Mouse (Mus musculus) lung, embryonic 14.5 days (tissue): ENCODE measurements at regions not wholly inside any gene's neighbourhood (a gene's known extent, or its start where the extent isn't known, plus 50 kb on each side); places are given as distances from the start of the nearest gene placed in this dataset.

Experiments
- ATAC-seq: fragments of 200-750 bp; cut with Nextera tagmentation; 2 replicates; pipeline ENCODE4 v1.8.0; 2017; ENCODE audit warnings: mild to moderate bottlenecking, moderate TSS enrichment, moderate library complexity; ENCODE audit not compliant: insufficient read depth
- DNase-seq: peaks from one replicate; pipeline ENCODE4 v3.0.0-alpha.2; 2015
- H3K27ac ChIP-seq: fragments of 300-500 bp; sonication (generic); 2 replicates; pipeline ENCODE4 v1.5.1; 2014; ENCODE audit warnings: low read depth, mild to moderate bottlenecking, moderate library complexity
- H3K27me3 ChIP-seq: fragments of 300-500 bp; sonication (generic); 2 replicates; pipeline ENCODE4 v1.6.1; 2014; ENCODE audit warnings: low read length, control low read depth; ENCODE audit not compliant: insufficient read depth
- H3K36me3 ChIP-seq: fragments of 300-500 bp; sonication (generic); 2 replicates; pipeline ENCODE4 v1.6.1; 2014; ENCODE audit warnings: control low read depth; ENCODE audit not compliant: insufficient read depth
- H3K4me1 ChIP-seq: fragments of 300-500 bp; sonication (generic); 2 replicates; pipeline ENCODE4 v1.6.1; 2014; ENCODE audit warnings: antibody characterized with exemption, control low read depth; ENCODE audit not compliant: insufficient read depth
- H3K4me2 ChIP-seq: fragments of 300-500 bp; sonication (generic); 2 replicates; pipeline ENCODE4 v1.6.1; 2014; ENCODE audit warnings: mild to moderate bottlenecking
- H3K4me3 ChIP-seq: fragments of 300-500 bp; sonication (generic); 2 replicates; pipeline ENCODE4 v1.5.1; 2014; ENCODE audit warnings: low read depth, low read length
- H3K9ac ChIP-seq: fragments of 300-500 bp; sonication (generic); 2 replicates; pipeline ENCODE4 v1.6.1; 2014
- H3K9me3 ChIP-seq: fragments of 300-500 bp; sonication (generic); 2 replicates; pipeline ENCODE4 v1.6.1; 2016; ENCODE audit warnings: low read depth, low read length, control low read depth
- CTCF ChIP-seq: IDR thresholded peaks from 2 replicates; pipeline ENCODE4 v1.5.1; 2016; ENCODE audit warnings: antibody characterized with exemption, low read depth
- WGBS: fragments of 180-500 bp; shearing (Covaris S2); extraction: QIAGEN DNeasy Blood & Tissue Kit; methylation state at CpG from one replicate; pipeline ENCODE4 v1.1.7; 2014; 5-methylcytosine and 5-hydroxymethylcytosine counted together

- TF ChIP-seq CTCF, result no peak
- Histone ChIP-seq H3K36me3 (no peaks in the 10 kb centered on the region), H3K4me2 (no peak overlapping the region), H3K4me3 (no peak overlapping the region), H3K9ac (no peak overlapping the region), H3K27me3 (no peaks in the 10 kb centered on the region), H3K4me1 (no peaks in the 10 kb centered on the region), H3K27ac (no peak overlapping the region), H3K9me3 (no peaks in the 10 kb centered on the region)
- WGBS, result 73% methylated on average over 19 of the region's 19 CpGs
- DNase-seq (no peak), ATAC-seq (no peak)
These were observed 135.2 kb upstream of the Tsc22d1 start for GRCm38 (mm10) chr14:76279561-76279960.

- peak; percentile 58 for ATAC-seq
- DNase-seq, result peak; percentile 53
- no peak for TF ChIP-seq CTCF
- Histone ChIP-seq H3K4me3 (no peak overlapping the region), H3K27ac (no peak overlapping the region), H3K9me3 (no peaks in the 10 kb centered on the region), H3K9ac (no peak overlapping the region), H3K27me3 (no peaks in the 10 kb centered on the region), H3K36me3 (no peaks in the 10 kb centered on the region), H3K4me1 (no peaks in the 10 kb centered on the region), H3K4me2 (no peak overlapping the region)
- 9% methylated on average over 5 of the region's 5 CpGs for WGBS
These were observed 132.9 kb upstream of the Tsc22d1 start for GRCm38 (mm10) chr14:76281867-76282266.

GRCm38 (mm10) chr14:76287768-76288167, 127.0 kb upstream of the Tsc22d1 start:
- Histone ChIP-seq H3K4me2 (no peak overlapping the region), H3K27ac (no peak overlapping the region), H3K4me1 (no peaks in the 10 kb centered on the region), H3K4me3 (no peak overlapping the region), H3K9ac (no peak overlapping the region), H3K9me3 (no peaks in the 10 kb centered on the region), H3K36me3 (no peaks in the 10 kb centered on the region), H3K27me3 (no peaks in the 10 kb centered on the region)
- 84% methylated on average over 8 of the region's 8 CpGs for WGBS
- ATAC-seq (no peak), DNase-seq (no peak)
- TF ChIP-seq CTCF, result no peak

GRCm38 (mm10) chr14:76290401-76291018, 124.3 kb upstream of the Tsc22d1 start:
- WGBS, result 78% methylated on average over 9 of the region's 9 CpGs
- H3K9me3 ChIP-seq, result no peaks in the 10 kb centered on the region
- no peak for ATAC-seq
- no peaks in the 10 kb centered on the region for H3K27me3 ChIP-seq
- H3K9ac ChIP-seq, result no peak overlapping the region
- no peak for TF ChIP-seq CTCF
- H3K4me3 ChIP-seq, result no peak overlapping the region
- H3K27ac ChIP-seq, result no peak overlapping the region
- no peaks in the 10 kb centered on the region for H3K36me3 ChIP-seq
- H3K4me2 ChIP-seq, result no peak overlapping the region
- no peak for DNase-seq
- H3K4me1 ChIP-seq, result no peaks in the 10 kb centered on the region

- 18% methylated on average over 4 of the region's 4 CpGs for WGBS
- peak; percentile 56; the same call in 1 of the 2 replicates for ATAC-seq
These were observed 122.5 kb upstream of the Tsc22d1 start for GRCm38 (mm10) chr14:76292211-76292610.

GRCm38 (mm10) chr14:76295411-76296169, 119.2 kb upstream of the Tsc22d1 start:
- Histone ChIP-seq H3K4me3 (no peak overlapping the region), H3K4me1 (no peaks in the 10 kb centered on the region), H3K27ac (no peak overlapping the region), H3K9ac (no peak overlapping the region), H3K27me3 (no peaks in the 10 kb centered on the region), H3K36me3 (no peaks in the 10 kb centered on the region), H3K4me2 (no peak overlapping the region), H3K9me3 (no peaks in the 10 kb centered on the region)
- WGBS, result 54% methylated on average over 18 of the region's 18 CpGs
- ATAC-seq (no peak), DNase-seq (peak; percentile 34)
- TF ChIP-seq CTCF, result no peak

More at GRCm38 (mm10) chr14:76292211-76292610, 122.5 kb upstream of the Tsc22d1 start:
- DNase-seq, result peak; percentile 23
- Histone ChIP-seq H3K36me3 (no peaks in the 10 kb centered on the region), H3K4me1 (no peaks in the 10 kb centered on the region), H3K27me3 (no peaks in the 10 kb centered on the region), H3K9ac (no peak overlapping the region), H3K9me3 (no peaks in the 10 kb centered on the region), H3K4me2 (no peak overlapping the region), H3K27ac (no peak overlapping the region), H3K4me3 (no peak overlapping the region)
- TF ChIP-seq CTCF, result no peak

GRCm38 (mm10) chr14:76297864-76298263, 116.9 kb upstream of the Tsc22d1 start:
- TF ChIP-seq CTCF, result no peak
- 82% methylated on average over 5 of the region's 5 CpGs for WGBS

More at GRCm38 (mm10) chr14:76297864-76298263, 116.9 kb upstream of the Tsc22d1 start:
- Histone ChIP-seq H3K4me2 (no peak overlapping the region), H3K36me3 (no peaks in the 10 kb centered on the region), H3K4me3 (no peak overlapping the region), H3K27me3 (no peaks in the 10 kb centered on the region), H3K9ac (no peak overlapping the region), H3K4me1 (no peaks in the 10 kb centered on the region), H3K9me3 (no peaks in the 10 kb centered on the region), H3K27ac (no peak overlapping the region)
- ATAC-seq (no peak), DNase-seq (no peak)
